Mouse (Mus musculus) E14TG2a.4 (cell line): ENCODE measurements around the gene Nav3.

Source experiments
- H3K27me3 ChIP-seq: 2 replicates; pipeline ENCODE4 v1.6.1; 2014; ENCODE audit warnings: low read length, control low read depth; ENCODE audit not compliant: insufficient read depth
- H3K36me3 ChIP-seq: 2 replicates; pipeline ENCODE4 v1.6.1; 2014; ENCODE audit warnings: low read length, control low read depth; ENCODE audit not compliant: insufficient read depth
- H3K4me1 ChIP-seq: replicated peaks from 2 replicates; pipeline ENCODE4 v1.6.1; 2014; ENCODE audit warnings: low read depth, low read length, control low read depth
- H3K4me3 ChIP-seq: replicated peaks from 2 replicates; pipeline ENCODE4 v1.5.1; 2014; ENCODE audit warnings: mild to moderate bottlenecking, low read length
- H3K9me3 ChIP-seq: 2 replicates; pipeline ENCODE4 v1.6.1; 2014; ENCODE audit warnings: low read length, control low read depth
- CTCF ChIP-seq: conservative IDR thresholded peaks from 2 replicates; pipeline ENCODE4 v1.5.1; 2014; ENCODE audit warnings: low read length
- NANOG ChIP-seq: IDR thresholded peaks from 2 replicates; pipeline ENCODE4 v1.6.1; 2014; ENCODE audit warnings: borderline replicate concordance, low read length, mixed read lengths
- POU5F1 ChIP-seq: IDR thresholded peaks from 2 replicates; pipeline ENCODE4 v1.6.1; 2014; ENCODE audit warnings: low read length, borderline replicate concordance

Gene Nav3

GRCm38 (mm10) chr10:110270561-110270960, 185.4 kb downstream of the Nav3 start:
- Histone ChIP-seq H3K27me3 (no peaks in the 10 kb centered on the region), H3K9me3 (no peaks in the 10 kb centered on the region), H3K4me1 (no peaks in the 10 kb centered on the region), H3K36me3 (no peaks in the 10 kb centered on the region), H3K4me3 (no peak overlapping the region)
- TF ChIP-seq POU5F1 (no peak), CTCF (no peak), NANOG (no peak)

GRCm38 (mm10) chr10:110242128-110242561, 213.9 kb downstream of the Nav3 start:
- no peaks in the 10 kb centered on the region for H3K9me3 ChIP-seq
- H3K36me3 ChIP-seq = no peaks in the 10 kb centered on the region
- no peak for TF ChIP-seq CTCF
- TF ChIP-seq NANOG = no peak
- no peak for TF ChIP-seq POU5F1
- no peaks in the 10 kb centered on the region for H3K27me3 ChIP-seq
- H3K4me3 ChIP-seq = no peak overlapping the region
- H3K4me1 ChIP-seq = no peaks in the 10 kb centered on the region

GRCm38 (mm10) chr10:110240667-110241066, 215.3 kb downstream of the Nav3 start:
- H3K4me3 ChIP-seq = no peak overlapping the region
- no peaks in the 10 kb centered on the region for H3K36me3 ChIP-seq
- TF ChIP-seq CTCF (no peak), POU5F1 (no peak), NANOG (no peak)
- H3K9me3 ChIP-seq = no peaks in the 10 kb centered on the region
- H3K4me1 ChIP-seq = no peaks in the 10 kb centered on the region
- H3K27me3 ChIP-seq = no peaks in the 10 kb centered on the region

- Histone ChIP-seq H3K27me3 (no peaks in the 10 kb centered on the region), H3K9me3 (no peaks in the 10 kb centered on the region), H3K4me3 (no peak overlapping the region), H3K36me3 (no peaks in the 10 kb centered on the region), H3K4me1 (no peaks in the 10 kb centered on the region)
- TF ChIP-seq POU5F1 (no peak), NANOG (no peak), CTCF (no peak)
These were observed 222.6 kb downstream of the Nav3 start for GRCm38 (mm10) chr10:110233307-110233930.

GRCm38 (mm10) chr10:110206411-110206810, 249.6 kb downstream of the Nav3 start:
- H3K9me3 ChIP-seq = no peaks in the 10 kb centered on the region
- no peak overlapping the region for H3K4me3 ChIP-seq
- no peak for TF ChIP-seq NANOG
- no peak for TF ChIP-seq CTCF
- no peak for TF ChIP-seq POU5F1
- H3K27me3 ChIP-seq = no peaks in the 10 kb centered on the region
- H3K36me3 ChIP-seq = no peaks in the 10 kb centered on the region
- H3K4me1 ChIP-seq = no peaks in the 10 kb centered on the region

- TF ChIP-seq NANOG (no peak), POU5F1 (no peak), CTCF (no peak)
- Histone ChIP-seq H3K4me1 (no peaks in the 10 kb centered on the region), H3K27me3 (no peaks in the 10 kb centered on the region), H3K36me3 (no peaks in the 10 kb centered on the region), H3K9me3 (no peaks in the 10 kb centered on the region), H3K4me3 (no peak overlapping the region)
These were observed 251.8 kb downstream of the Nav3 start for GRCm38 (mm10) chr10:110204121-110204697.

GRCm38 (mm10) chr10:110192881-110193280, 263.1 kb downstream of the Nav3 start:
- Histone ChIP-seq H3K4me3 (no peak overlapping the region), H3K9me3 (peaks cover 8% of the 10 kb centered on the region), H3K36me3 (no peaks in the 10 kb centered on the region), H3K27me3 (no peaks in the 10 kb centered on the region), H3K4me1 (no peaks in the 10 kb centered on the region)
- TF ChIP-seq POU5F1 (no peak), CTCF (no peak), NANOG (no peak)

GRCm38 (mm10) chr10:110192026-110192805, 263.8 kb downstream of the Nav3 start:
- H3K9me3 ChIP-seq = peaks cover 8% of the 10 kb centered on the region
- no peaks in the 10 kb centered on the region for H3K36me3 ChIP-seq
- H3K4me1 ChIP-seq = no peaks in the 10 kb centered on the region
- H3K4me3 ChIP-seq = no peak overlapping the region
- H3K27me3 ChIP-seq = no peaks in the 10 kb centered on the region
- TF ChIP-seq NANOG (no peak), CTCF (no peak), POU5F1 (no peak)
